Mouse (Mus musculus) embryo, embryonic 10 days (tissue): Measurements from ENCODE around the gene Olfr910.

Source experiments
- DNase-seq: peaks from one replicate; pipeline ENCODE4 v3.0.0-alpha.2; 2015; ENCODE audit warnings: low spot score

Olfr910 gene

DNA sequence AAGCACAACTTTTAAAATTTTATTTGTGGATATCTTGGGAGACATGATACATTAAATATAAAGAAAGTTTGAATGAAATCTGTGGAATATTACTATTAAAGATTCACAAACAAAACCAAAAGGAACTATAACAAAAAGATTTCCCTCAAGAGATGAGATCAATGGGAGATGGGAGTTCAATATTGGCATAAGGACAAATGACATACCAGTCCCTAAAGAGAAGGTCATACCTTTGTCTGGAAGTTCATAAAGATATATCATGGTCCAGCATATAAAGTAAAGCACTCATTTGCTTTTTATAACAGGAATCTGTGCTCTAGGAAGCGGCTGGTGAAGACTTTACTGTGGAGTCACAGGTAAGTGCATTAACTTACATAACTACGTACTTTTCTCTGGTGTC is at the start of gene Olfr910:
TSS of gene Olfr910 (plus strand) at position 301 of the 400 bp plus-strand sequence.
- DNase-seq: no peak

DNA sequence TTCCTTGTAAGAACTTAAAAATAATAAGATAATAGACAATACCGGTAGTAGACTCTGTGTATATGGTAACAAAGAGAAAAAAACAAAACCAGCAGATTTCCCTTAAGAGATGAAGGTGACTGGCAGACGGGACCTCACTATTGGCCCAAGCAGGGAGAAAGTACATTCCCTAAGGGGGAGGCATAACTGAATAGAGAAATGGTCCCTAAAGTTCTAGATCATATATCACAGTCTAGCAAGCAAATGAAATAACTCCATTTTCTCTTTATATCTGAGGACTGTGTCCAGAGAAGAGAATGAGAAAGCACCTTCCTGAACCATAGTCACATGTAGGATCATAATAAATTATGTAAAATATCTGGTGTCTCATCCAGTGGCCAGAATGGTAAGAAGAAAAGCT is 42.1 kb upstream of the Olfr910 start, which contains the start of gene Olfr907:
TSS of gene Olfr907 (plus strand) at position 301 of the 400 bp plus-strand sequence.
- DNase-seq: no peak

DNA sequence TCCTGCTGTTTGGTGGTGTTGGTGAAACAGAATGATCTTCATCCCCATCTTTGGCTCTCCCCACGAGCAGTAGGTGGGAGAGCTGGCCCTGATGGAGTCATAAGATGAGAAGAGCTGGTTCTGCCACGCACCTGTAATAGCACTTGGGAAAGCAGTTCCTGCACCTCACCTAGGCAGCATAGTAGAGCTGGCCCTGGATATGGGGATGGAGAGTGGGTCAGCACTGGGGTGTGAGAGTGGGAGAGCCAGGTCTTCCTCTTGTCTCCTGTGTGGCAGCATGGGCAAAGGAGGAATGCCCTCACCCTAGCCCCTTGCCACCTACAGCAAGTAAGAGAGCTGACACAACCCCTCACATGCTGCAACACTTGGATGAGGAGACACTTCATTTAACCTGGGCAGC is 25.3 kb upstream of the Olfr910 start:
- DNase-seq: no peak

DNA sequence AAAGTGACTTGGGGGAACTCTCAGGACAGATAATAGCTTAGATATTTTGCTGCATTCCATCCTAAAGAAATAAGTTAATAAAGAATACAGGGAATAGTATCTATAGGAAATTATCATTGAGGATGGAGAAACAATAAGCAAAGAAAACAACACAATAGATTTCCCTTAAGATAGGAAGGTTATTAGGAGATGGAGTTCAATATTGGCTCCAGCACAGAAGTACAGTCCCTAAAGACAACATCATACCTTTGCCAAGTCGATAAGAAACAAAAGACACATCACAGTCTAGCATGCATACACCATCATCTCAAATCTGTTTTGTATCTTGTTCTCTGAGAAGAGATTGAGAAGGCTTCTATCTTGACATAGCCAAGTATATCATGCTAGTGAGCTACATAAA is 16.4 kb upstream of the Olfr910 start, which contains the start of gene Olfr911-ps1:
TSS of gene Olfr911-ps1 (plus strand) at position 301 of the 400 bp plus-strand sequence.
- no peak for DNase-seq

DNA sequence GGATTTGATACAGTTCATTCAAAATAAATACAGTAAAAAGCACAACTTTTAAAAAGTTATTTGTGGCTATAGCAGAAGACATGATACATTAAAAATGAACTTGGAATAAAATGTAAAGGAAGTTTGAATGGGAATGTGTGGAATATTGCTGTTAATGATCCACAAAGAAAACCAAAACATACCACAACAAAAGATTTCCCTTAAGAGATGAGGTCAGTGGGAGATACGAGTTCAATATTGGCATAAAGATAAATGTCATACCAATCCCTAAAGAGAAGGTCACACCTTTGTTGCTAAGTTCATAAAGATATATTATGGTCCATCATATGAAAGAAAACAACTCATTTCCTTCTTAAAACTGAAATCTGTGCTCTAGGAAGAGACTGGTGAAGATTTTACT is 42.2 kb downstream of the Olfr910 start, which contains the start of gene Olfr912:
TSS of gene Olfr912 (plus strand) at position 301 of the 400 bp plus-strand sequence.
- no peak for DNase-seq
